Mouse (Mus musculus): ENCODE results near the gene Ttll5.

The Ttll5 gene

DNA sequence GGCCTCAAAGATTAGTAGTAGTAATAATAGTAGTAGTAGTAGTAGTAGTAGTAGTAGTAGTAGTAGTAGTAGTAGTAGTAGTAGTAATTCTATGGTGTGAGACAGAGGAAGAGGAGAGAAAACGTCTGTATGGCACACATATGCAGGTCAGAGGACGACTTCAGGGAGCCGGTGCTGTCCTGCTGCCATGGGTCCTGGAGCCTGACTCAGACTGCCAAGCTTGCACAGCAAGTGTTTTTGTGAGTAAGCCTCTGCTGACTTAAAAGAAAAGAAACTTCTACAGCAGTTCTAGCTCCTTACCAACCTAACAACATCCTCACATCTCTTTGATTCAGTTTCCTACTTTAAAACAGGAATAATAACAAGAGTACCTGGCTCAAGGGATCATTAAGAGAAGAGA lies 190.2 kb downstream of the Ttll5 start:
- DNase-seq (ENCODE audit: low spot score) = no peak

DNA sequence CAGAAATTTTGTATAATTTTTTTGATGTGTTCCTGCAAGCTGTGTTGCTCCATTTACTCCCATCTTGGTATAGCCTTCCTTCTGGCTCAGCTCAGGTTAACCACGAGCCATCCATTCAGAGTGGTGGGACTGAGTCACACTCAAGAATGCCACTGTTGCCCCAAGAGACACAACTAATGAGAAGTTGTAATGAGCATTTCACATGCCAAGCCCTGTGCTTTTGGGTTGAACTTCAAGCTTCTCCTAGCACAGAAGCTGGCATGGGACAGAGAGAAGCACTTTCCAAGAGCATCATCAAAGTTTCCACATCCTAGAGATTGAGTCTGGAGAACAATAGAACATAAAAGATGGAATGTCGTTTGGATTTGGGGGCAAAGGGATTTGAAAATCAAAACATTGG lies 190.7 kb downstream of the Ttll5 start:
- no peak for DNase-seq (ENCODE audit: low spot score)

DNA sequence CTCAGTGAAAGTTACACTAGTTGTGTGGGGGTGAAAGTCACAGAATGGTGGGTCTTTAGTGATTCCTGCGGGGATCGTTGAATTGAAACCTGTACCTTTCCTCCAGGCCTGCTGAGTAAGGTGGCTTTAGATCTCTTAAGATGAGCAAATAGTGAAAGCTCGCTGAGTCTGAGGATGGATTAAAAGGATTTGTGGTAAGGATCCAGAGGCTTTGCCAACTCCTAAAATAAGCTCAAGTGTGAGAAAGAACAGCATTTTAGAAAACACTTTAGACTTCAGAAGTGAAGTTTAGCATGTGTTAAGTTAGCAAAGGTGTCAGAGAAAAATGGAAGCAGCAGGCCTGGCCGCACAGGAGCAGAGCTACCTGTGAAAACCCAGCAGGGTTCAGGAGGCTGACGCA lies 192.9 kb downstream of the Ttll5 start:
- DNase-seq (ENCODE audit: low spot score) = no peak

DNA sequence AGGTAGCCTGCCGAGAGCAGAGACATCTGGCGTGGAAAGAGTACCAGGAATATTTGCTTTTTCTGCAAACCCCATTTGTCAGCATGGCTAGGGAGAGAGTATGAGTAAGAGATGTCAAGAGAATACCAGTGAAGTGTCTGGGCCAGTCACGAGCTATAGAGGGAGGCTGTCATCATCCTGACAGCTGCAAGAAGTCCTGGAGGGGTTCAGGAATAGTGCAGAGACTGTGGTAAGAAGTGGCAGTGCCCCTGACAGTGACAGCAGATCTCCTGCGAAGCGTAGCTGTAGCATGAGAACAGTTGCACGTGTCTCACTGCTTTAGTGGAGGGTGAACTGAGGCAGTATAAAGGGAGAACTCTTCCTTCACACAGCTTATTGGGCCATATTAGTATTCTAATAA lies 197.1 kb downstream of the Ttll5 start:
- no peak for DNase-seq (ENCODE audit: low spot score)

DNA sequence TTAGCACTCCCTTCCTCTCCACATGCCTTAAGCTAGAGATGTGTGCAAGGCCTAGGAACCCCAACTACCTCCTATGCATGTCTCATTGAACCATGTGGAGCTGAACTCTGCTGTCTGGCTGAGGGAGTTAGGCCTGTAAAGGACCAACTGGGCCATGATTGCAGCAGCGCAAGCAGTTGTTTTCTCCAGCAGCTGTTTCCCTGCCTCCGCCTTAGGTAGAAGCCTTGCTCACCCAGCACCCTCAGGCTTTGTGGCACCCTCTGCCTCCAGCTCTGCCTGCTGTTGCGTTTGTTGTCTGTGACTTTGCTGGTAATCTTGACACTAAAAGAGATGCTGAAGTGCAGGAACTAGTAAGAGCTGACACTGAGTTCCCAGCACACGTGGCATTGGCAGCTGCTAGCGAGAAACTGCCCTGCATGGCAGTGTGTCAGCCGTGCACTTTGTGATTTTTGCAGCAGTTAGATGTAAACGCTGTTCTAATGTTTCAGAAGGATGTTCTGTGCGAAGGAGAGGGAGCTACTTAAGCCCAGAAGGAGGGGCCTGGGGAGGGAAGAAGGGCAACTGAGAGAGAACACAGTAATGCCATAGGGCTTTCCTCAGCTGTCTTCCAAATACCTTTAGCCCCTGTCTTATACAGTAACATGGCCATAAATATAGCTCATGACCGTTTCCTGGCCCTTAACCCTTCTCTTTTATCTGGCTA lies 198.0 kb downstream of the Ttll5 start:
- no peak for DNase-seq (ENCODE audit: low spot score)

GRCm38 (mm10) chr12:86023081-86023871 lies 198.8 kb downstream of the Ttll5 start:
- peak; percentile 39 for DNase-seq (ENCODE audit: low spot score)

DNA sequence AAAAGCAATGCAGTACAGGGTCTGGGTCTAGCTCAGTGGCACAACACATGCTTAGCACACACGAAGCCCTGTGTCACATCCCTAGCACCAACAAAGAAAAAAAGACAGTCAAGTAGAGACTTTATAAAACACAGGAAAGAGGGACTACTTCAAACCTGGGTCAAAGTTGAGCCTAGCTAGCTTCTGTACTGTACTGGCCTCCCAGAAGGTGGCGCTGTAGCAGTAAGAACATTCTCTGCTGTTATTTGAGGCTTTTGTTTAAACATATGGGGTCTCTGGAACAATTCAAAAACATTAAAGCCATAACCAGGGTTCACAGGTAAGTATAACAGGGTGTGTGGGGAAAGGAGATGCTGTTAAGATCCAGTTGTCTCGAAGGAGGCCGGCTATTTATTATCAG lies 200.0 kb downstream of the Ttll5 start:
- DNase-seq (ENCODE audit: low spot score) = no peak

GRCm38 (mm10) chr12:86025480-86025879 lies 201.0 kb downstream of the Ttll5 start:
- DNase-seq (ENCODE audit: low spot score) = no peak

GRCm38 (mm10) chr12:86027000-86027399 lies 202.5 kb downstream of the Ttll5 start:
- no peak for DNase-seq (ENCODE audit: low spot score)

DNA sequence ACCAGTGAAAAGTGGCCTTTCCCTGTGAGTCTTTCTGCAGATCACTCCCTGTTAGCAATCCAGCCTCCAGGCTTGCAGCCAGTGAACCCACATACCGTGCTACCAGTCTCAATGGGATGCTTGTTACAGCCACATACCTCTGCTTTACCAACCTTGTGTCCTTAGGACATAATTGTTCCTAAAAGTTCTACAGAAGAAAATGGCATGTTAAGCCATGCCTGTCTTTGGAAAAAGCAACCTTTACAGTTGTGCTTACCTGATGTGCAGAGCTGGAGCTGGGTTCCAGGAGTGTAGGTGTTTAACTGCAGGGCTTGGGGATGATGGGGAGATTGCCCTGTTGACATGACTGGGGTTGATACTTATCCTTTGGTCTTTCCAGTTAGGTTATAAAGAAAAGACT lies 203.3 kb downstream of the Ttll5 start:
- DNase-seq (ENCODE audit: low spot score) = no peak

DNA sequence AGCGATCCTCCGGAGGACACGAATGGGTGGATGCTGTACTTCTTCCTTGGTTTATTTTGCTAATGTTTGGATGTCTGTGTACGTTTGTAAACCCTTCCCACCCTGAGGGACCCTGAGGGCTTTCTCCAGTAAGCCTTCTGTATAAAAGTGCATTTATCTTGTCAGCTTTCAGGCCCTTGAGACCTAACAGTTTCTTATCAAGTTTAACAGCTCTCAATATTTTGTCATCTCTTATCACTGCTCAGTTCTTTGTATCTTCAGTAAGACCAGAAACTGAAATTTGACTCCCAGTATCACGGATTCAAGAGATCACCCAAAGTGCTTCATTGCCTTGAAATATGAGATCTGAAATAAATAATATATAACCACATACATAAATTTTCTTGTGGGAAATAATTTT lies 206.5 kb downstream of the Ttll5 start:
- DNase-seq (ENCODE audit: low spot score) = no peak

DNA sequence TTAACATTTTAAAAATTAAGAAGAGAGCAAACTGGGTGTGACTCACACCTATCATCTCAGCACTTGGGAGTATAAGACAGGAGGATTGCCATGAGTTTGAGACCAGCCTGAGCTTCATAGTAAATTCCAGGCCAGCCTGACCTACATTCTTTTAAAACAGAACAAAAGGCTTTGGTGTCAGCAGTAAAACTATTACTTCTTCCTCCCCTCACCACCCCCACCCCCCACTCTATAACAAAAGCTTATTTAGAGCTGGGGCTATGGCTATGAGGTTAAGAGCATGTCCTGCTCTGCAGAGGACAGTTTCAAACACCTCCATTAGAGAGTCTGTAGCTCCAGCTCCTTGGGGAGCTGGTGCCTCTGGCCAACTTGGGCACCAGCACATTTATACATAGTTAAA lies 211.1 kb downstream of the Ttll5 start:
- no peak for DNase-seq (ENCODE audit: low spot score)

DNA sequence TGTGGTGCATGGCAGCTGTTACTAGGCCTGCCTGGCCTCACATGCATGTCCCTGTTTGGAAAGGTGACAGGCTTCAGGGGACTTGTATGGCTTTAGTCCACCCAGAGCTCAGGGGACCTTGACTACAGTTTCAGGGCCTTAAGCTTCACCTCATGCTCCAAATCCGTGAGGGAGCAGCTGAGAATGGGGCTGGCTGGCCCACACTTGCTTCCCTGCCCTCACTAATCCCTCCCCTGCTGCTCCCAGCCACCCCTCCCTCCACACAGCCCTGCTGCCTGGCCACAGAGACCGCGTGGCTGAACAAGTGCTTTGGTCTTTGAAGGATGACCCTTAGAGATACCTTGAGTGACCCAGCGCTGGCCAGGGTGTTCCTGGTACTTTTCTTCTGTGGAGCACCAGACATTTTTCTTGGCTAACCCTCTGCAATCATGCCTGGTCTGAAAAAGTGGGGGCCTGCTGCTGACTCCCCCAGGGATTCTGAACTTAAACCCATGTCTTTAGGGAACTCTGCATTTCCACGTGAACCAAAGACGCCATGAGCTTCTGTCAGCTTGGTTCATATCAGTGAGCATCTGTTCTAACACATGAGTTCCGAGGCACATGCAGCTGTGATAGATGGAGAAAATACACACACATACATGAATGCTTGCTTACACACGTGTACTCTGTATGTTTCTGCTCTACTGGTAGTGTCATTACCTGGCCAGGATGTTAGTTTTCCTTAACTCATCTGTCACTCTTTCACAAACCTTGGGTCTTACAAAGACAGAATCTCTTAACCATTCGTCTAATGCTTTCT lies 212.1 kb downstream of the Ttll5 start:
- DNase-seq (ENCODE audit: low spot score) = no peak

DNA sequence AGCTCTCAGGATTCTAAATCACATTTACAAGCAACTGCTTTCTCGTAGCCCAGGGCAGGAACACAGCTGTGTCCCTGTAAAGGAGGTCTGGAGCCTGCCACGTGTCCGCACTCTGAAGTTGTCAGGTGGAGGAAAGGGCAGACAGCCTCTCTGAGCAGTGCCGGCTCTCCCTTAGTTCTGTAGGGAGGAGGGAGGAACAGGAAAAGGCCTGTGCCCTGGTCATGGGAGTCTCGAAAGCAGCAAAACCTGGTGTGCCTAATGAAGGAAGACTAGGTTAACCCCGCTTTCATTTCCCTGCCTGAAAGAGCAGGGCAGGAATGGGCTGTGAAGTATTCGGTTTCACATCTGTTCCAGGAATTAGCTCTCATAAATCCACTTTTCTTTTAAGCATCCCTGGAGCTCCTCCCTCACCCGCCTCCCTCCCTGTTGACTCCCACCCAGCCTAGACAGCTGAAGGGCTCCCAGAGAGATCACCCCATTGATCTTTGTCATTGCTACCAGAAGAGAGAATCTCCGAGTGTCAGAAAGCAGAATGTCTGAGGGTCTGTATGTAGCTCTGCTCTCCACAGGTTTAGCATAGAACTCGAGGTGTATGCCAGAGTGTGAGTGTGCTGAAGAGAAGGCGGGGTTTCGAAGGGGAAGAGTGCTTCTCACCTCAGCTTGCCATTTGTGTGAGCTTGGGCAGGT lies 212.9 kb downstream of the Ttll5 start:
- peak; percentile 36 for DNase-seq (ENCODE audit: low spot score)

- DNase-seq (ENCODE audit: low spot score) = no peak
These were observed 214.6 kb downstream of the Ttll5 start for GRCm38 (mm10) chr12:86039078-86039477.

DNA sequence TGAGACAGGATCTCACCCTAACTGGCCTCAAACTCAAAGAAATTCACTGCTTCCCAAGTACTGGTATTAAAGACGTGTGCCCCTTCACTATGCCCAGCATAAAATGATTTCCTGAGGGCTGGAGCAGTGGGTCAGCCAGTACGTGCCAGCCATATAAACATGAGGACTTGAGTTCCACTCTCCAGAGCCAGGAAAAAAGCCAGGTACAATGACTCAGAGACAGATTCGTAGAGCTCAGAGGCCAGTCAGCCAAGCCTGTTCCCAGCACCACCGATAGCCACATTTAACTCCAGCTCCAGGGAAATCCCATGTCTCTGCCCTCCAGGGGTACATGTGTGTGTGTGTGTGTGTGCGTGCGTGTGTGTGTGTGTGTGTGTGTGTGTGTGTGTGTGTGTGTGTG lies 215.3 kb downstream of the Ttll5 start:
- no peak for DNase-seq (ENCODE audit: low spot score)

- no peak for DNase-seq (ENCODE audit: low spot score)
These were observed 221.7 kb downstream of the Ttll5 start for GRCm38 (mm10) chr12:86046141-86046540.

- DNase-seq (ENCODE audit: low spot score) = no peak
These were observed 222.3 kb downstream of the Ttll5 start for GRCm38 (mm10) chr12:86046776-86047175.

DNA sequence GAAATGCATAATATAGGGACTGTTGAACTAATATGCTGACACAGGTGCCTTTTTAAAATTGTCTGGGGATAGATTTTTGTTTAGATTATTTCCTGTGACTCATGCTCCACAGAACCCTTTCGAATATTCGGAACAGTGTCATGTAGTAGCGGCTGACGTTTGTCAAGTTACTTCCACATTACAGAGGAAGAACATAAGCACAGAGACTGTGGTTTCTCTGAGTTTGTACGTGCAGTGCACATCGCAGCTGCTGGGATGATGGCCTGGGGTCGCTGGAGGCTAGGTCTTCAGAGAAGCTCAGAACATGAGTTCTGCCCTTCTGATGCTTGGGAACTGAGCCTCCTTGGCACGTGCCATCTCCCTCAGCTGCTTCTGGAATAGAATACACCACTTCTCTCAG lies 222.9 kb downstream of the Ttll5 start:
- no peak for DNase-seq (ENCODE audit: low spot score)

DNA sequence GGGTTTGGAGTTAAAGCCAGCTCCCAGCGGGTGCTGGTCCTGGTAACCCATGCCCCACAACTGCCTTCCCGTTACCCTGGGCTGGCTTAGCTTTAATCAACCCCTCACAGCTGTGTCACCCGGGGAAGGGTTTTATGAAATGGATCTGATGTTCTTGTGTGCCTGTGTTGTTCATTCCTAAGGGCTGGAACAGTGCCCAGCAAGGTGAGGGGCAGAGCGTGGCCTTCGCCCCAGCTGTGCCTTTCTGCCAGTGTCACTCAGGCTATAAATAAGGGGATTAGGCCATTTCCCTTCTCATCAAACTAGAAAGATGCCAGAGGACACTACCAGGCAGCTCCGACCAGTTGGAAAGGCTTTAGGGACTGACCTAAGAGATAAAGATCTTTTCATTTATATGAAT lies 225.4 kb downstream of the Ttll5 start:
- DNase-seq (ENCODE audit: low spot score) = no peak

- DNase-seq (ENCODE audit: low spot score) = no peak
These were observed 227.0 kb downstream of the Ttll5 start for GRCm38 (mm10) chr12:86051477-86051876.

GRCm38 (mm10) chr12:86055306-86055705 lies 230.8 kb downstream of the Ttll5 start:
- no peak for DNase-seq (ENCODE audit: low spot score)

Data from yolk sac, embryonic 10.5 days (tissue).